Mouse (Mus musculus): ENCODE data around the gene Ldha.
"Not testable (repeated sequence)": the region's sequence is repeated elsewhere in the genome, so short reads cannot be mapped to it uniquely, and the experiment has no call there.

Ldha gene

DNA sequence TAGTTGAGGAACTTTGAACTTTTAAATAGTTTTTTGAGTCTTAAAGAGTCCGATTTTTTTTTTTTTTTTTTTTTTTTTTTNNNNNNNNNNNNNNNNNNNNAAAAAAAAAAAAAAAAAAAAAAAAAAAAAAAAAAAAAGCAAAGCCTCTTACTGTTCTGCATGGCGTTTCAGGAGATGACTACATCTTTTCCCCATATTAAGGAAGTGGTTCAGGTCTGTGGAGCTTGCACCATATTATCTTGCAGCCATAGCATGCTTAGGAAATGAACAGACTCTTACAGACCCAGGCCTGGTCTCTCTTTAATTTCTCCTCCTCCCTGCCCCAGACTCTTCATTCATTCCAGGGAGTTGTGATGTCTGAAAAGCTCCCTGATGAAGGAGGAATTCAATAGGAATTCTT, 39.7 kb downstream of the Ldha start:
- DNase-seq (ENCODE audit: low spot score in 2 of 2), result no peak

DNA sequence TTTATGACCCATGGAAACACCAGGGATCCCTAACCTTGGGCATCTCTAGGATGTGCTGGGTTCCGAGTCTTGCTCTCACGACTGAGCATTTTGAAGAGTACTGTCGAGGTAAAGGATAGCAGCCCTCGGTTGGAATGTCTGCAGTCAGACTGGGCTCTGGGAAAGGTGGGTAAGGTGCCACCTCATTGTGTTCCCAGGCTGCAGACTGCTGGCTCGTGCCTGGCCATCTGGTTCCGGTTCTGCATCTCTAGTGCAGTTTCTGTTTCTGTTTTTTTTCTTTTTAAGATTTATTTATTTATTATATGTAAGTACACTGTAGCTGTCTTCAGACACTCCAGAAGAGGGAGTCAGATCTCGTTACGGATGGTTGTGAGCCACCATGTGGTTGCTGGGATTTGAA, 40.7 kb downstream of the Ldha start:
- DNase-seq (ENCODE audit: low spot score in 2 of 2), result not testable (repeated sequence)

DNA sequence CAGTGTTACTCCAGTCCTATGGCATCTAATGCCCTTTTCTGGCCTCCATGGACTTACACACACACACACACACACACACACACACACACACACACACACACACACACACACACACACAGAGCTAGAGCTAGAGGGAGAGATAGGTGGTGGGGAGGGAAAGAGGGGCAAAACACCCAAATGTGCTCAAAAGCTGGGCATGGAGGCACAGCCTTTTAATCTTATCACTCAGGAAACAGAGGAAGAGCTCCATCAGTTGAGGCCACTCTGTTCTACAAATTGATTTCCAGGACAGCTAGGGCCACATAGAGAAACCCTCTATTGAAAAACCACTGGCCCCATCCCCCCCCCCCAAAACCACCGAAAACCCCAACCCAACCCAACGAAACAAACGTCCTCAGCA, 42.0 kb downstream of the Ldha start:
- no peak for DNase-seq (ENCODE audit: low spot score in 2 of 2)

DNA sequence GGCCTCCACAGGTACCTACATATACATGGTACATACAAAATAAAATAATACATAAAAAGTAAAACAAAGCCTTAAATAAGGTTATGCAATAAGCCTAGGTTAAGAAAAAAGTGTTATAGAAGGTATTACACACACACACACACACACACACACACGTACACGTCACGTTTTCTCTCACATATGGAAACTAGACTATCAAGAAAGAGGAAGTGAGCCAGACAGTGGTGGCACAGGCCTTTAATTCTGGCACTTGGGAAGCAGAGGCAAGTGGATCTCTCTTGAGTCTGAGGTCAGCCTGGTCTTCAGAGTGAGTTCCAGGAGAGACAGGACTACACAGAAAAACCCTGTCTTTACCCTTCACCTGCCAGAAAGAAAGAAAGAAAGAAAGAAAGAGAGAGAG, 54.2 kb downstream of the Ldha start:
- no peak for DNase-seq (ENCODE audit: low spot score in 2 of 2)

DNA sequence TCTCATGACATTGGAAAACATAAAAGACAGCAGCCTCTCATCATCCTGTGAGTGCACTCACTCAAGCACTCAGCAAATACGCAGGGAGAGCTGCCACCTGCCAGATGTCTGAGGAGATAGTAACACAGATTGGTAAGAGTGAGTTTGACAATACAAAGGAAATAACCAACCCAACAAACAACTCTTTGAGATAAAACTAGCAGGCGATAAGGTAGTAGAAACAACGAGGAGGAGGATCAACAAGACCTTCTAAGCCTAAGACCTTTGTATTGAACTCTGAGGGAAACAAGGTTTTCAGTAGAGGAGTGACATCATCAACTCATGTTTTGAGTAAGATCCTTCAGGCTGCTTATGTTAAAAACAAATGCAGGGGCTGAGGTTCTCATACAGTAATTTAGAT, 58.1 kb downstream of the Ldha start:
- DNase-seq (ENCODE audit: low spot score in 2 of 2), result no peak
